Mouse (Mus musculus) liver, embryonic 11.5 days (tissue): ENCODE results near the gene Mfsd12. TPM values are rescaled to one million over a fixed set of nuclear protein-coding genes. Genes with fewer than 3 reads are reported as not detected.

Experiments
- ATAC-seq: fragments of 200-750 bp; cut with Nextera tagmentation; replicated peaks from 2 replicates; pipeline ENCODE4 v1.8.0; 2017; ENCODE audit warnings: moderate number of reproducible peaks, mild to moderate bottlenecking, moderate TSS enrichment, moderate library complexity; ENCODE audit not compliant: low FRiP score
- DNase-seq: peaks from one replicate; pipeline ENCODE4 v3.0.0-alpha.2; 2017; ENCODE audit warnings: low spot score
- H3K27ac ChIP-seq: fragments of 300-500 bp; sonication (generic); 2 replicates; pipeline ENCODE4 v1.5.1; 2014; ENCODE audit warnings: mild to moderate bottlenecking, low read depth, low read length, control low read depth
- H3K27me3 ChIP-seq: fragments of 300-500 bp; sonication (generic); replicated peaks from 2 replicates; pipeline ENCODE4 v1.6.1; 2014; ENCODE audit warnings: low read length, mixed read lengths; ENCODE audit not compliant: control insufficient read depth, insufficient read depth
- H3K36me3 ChIP-seq: fragments of 300-500 bp; sonication (generic); 2 replicates; pipeline ENCODE4 v1.6.1; 2014; ENCODE audit warnings: mild to moderate bottlenecking, low read length, moderate library complexity, mixed read lengths; ENCODE audit not compliant: control insufficient read depth, insufficient read depth
- H3K4me1 ChIP-seq: fragments of 300-500 bp; sonication (generic); replicated peaks from 2 replicates; pipeline ENCODE4 v1.6.1; 2014; ENCODE audit warnings: low read length, mixed read lengths; ENCODE audit not compliant: control insufficient read depth, insufficient read depth
- H3K4me2 ChIP-seq: fragments of 300-500 bp; sonication (generic); 2 replicates; pipeline ENCODE4 v1.6.1; 2014; ENCODE audit warnings: mild to moderate bottlenecking, control low read depth, moderate library complexity
- H3K4me3 ChIP-seq: fragments of 300-500 bp; sonication (generic); 2 replicates; pipeline ENCODE4 v1.5.1; 2014; ENCODE audit warnings: low read depth, low read length, control low read depth
- H3K9ac ChIP-seq: fragments of 300-500 bp; sonication (generic); 2 replicates; pipeline ENCODE4 v1.6.1; 2014; ENCODE audit warnings: low read depth, low read length, control low read depth
- H3K9me3 ChIP-seq: fragments of 300-500 bp; sonication (generic); 2 replicates; pipeline ENCODE4 v1.6.1; 2016; ENCODE audit warnings: low read length, inconsistent platforms, mixed read lengths; ENCODE audit not compliant: control insufficient read depth
- WGBS: fragments of 180-500 bp; shearing (Covaris S2); extraction: QIAGEN DNeasy Blood & Tissue Kit; methylation state at CpG from one replicate; pipeline ENCODE4 v1.1.7; 2014; 5-methylcytosine and 5-hydroxymethylcytosine counted together
- polyA plus RNA-seq: library from polyadenylated mRNA; unstranded; fragments of >200 nt; fragmentation: Nextera tagmentation; extraction: Ambion mirVana; gene quantifications from 2 replicates; pipeline ENCODE4 v1.2.1, GENCODE M21; 2014

The Mfsd12 gene
- polyA plus RNA-seq, 1 experiment from 2014 or later = 11.2 TPM

- Histone ChIP-seq H3K27me3 (no peaks in the 10 kb centered on the region), H3K9me3 (no peaks in the 10 kb centered on the region), H3K9ac (no peak overlapping the region), H3K27ac (peak overlapping the region; percentile 70; the same call in 1 of the 2 replicates), H3K36me3 (peaks cover 50% of the 10 kb centered on the region), H3K4me2 (no peak overlapping the region), H3K4me3 (no peak overlapping the region), H3K4me1 (peaks cover 39% of the 10 kb centered on the region)
- 91% methylated on average over 18 of the region's 18 CpGs for WGBS
- ATAC-seq (no peak), DNase-seq (no peak)
Measured at GRCm38 (mm10) chr10:81325781-81326180, 31.5 kb upstream of the Mfsd12 start.

GRCm38 (mm10) chr10:81326858-81327257, 30.4 kb upstream of the Mfsd12 start:
- H3K36me3 ChIP-seq = peaks cover 50% of the 10 kb centered on the region
- H3K9me3 ChIP-seq = no peaks in the 10 kb centered on the region
- DNase-seq (no peak), ATAC-seq (peak; percentile 26; the same call in 1 of the 2 replicates)
- H3K9ac ChIP-seq = 0 out of 2 replicates have a peak overlapping the region, but pooled peaks have one; percentile 20
- H3K4me3 ChIP-seq = no peak overlapping the region
- H3K27ac ChIP-seq = peak overlapping the region; percentile 70
- peaks cover 36% of the 10 kb centered on the region for H3K4me1 ChIP-seq
- H3K4me2 ChIP-seq = peak overlapping the region; percentile 24
- H3K27me3 ChIP-seq = no peaks in the 10 kb centered on the region; the same call in 1 of the 2 replicates
- 53% methylated on average over 6 of the region's 6 CpGs for WGBS

GRCm38 (mm10) chr10:81327959-81328358, 29.3 kb upstream of the Mfsd12 start:
- Histone ChIP-seq H3K27ac (peak overlapping the region; percentile 73), H3K9me3 (no peaks in the 10 kb centered on the region), H3K4me1 (peaks cover 34% of the 10 kb centered on the region), H3K9ac (0 out of 2 replicates have a peak overlapping the region, but pooled peaks have one; percentile 11), H3K4me2 (peak overlapping the region; percentile 40), H3K36me3 (peaks cover 42% of the 10 kb centered on the region), H3K4me3 (no peak overlapping the region), H3K27me3 (peaks cover 8% of the 10 kb centered on the region)
- DNase-seq (no peak), ATAC-seq (peak; percentile 33)
- whole genome bisulfite sequencing = 19% methylated on average over 2 of the region's 2 CpGs

- Histone ChIP-seq H3K4me2 (peak within 1 kb of the TSS; percentile 40), H3K9ac (peak within 1 kb of the TSS; percentile 11; the same call in 1 of the 2 replicates), H3K9me3 (no peaks in the 10 kb centered on the region), H3K4me1 (peaks cover 34% of the 10 kb centered on the region), H3K36me3 (peaks cover 37% of the 10 kb centered on the region), H3K27me3 (peaks cover 11% of the 10 kb centered on the region), H3K4me3 (peak within 1 kb of the TSS; percentile 16; the same call in 1 of the 2 replicates), H3K27ac (peak within 1 kb of the TSS; percentile 73)
- ATAC-seq = peak; percentile 54
- 8% methylated on average over 10 of the region's 10 CpGs for WGBS
- peak; percentile 61 for DNase-seq
Measured at GRCm38 (mm10) chr10:81328386-81328785, 28.9 kb upstream of the Mfsd12 start, which contains the start of gene Tbxa2r. Gene Tbxa2r (plus strand): TSS chr10:81328731.

- Histone ChIP-seq H3K27ac (peak overlapping the region; percentile 60), H3K4me2 (peak overlapping the region; percentile 40), H3K36me3 (peaks cover 27% of the 10 kb centered on the region), H3K4me3 (peak overlapping the region; percentile 16; the same call in 1 of the 2 replicates), H3K9me3 (no peaks in the 10 kb centered on the region), H3K4me1 (peaks cover 34% of the 10 kb centered on the region), H3K9ac (no peak overlapping the region; the same call in 1 of the 2 replicates), H3K27me3 (peaks cover 11% of the 10 kb centered on the region)
- DNase-seq (no peak), ATAC-seq (no peak)
- 62% methylated on average over 10 of the region's 10 CpGs for WGBS
Measured at GRCm38 (mm10) chr10:81329194-81329975, 27.9 kb upstream of the Mfsd12 start.

- WGBS = 57% methylated on average over 4 of the region's 4 CpGs
- ATAC-seq (no peak), DNase-seq (no peak)
- peaks cover 11% of the 10 kb centered on the region for H3K27me3 ChIP-seq
- peaks cover 21% of the 10 kb centered on the region for H3K36me3 ChIP-seq
- no peak overlapping the region for H3K9ac ChIP-seq
- H3K27ac ChIP-seq = peak overlapping the region; percentile 60; the same call in 1 of the 2 replicates
- H3K9me3 ChIP-seq = no peaks in the 10 kb centered on the region
- H3K4me1 ChIP-seq = peaks cover 34% of the 10 kb centered on the region
- no peak overlapping the region for H3K4me3 ChIP-seq
- H3K4me2 ChIP-seq = peak overlapping the region; percentile 11; the same call in 1 of the 2 replicates
Measured at GRCm38 (mm10) chr10:81330007-81330406, 27.3 kb upstream of the Mfsd12 start.

GRCm38 (mm10) chr10:81332277-81332676, 25.0 kb upstream of the Mfsd12 start:
- no peak for ATAC-seq
- Histone ChIP-seq H3K9me3 (no peaks in the 10 kb centered on the region), H3K4me2 (peak overlapping the region; percentile 41), H3K36me3 (no peaks in the 10 kb centered on the region; the same call in 1 of the 2 replicates), H3K4me3 (peak overlapping the region; percentile 15; the same call in 1 of the 2 replicates), H3K4me1 (peaks cover 31% of the 10 kb centered on the region), H3K9ac (no peak overlapping the region), H3K27ac (no peak overlapping the region), H3K27me3 (peaks cover 13% of the 10 kb centered on the region)
- no peak for DNase-seq
- WGBS = 33% methylated on average over 29 of the region's 29 CpGs

GRCm38 (mm10) chr10:81334324-81334723, 23.0 kb upstream of the Mfsd12 start:
- WGBS = 69% methylated on average over 11 of the region's 11 CpGs
- H3K4me3 ChIP-seq = no peak overlapping the region
- H3K36me3 ChIP-seq = no peaks in the 10 kb centered on the region; the same call in 1 of the 2 replicates
- H3K9me3 ChIP-seq = no peaks in the 10 kb centered on the region
- H3K27ac ChIP-seq = no peak overlapping the region
- no peak overlapping the region for H3K4me2 ChIP-seq
- no peak overlapping the region for H3K9ac ChIP-seq
- H3K4me1 ChIP-seq = peaks cover 20% of the 10 kb centered on the region
- H3K27me3 ChIP-seq = peaks cover 24% of the 10 kb centered on the region
- no peak for DNase-seq
- no peak for ATAC-seq
